Mouse (Mus musculus) ovary, adult 18-20 months (tissue): ENCODE measurements around the gene Btn2a2.

Experiments
- DNase-seq: peaks from one replicate; pipeline ENCODE4 v3.0.0; 2022; ENCODE audit warnings: low spot score, mixed read lengths

Btn2a2 gene

DNA sequence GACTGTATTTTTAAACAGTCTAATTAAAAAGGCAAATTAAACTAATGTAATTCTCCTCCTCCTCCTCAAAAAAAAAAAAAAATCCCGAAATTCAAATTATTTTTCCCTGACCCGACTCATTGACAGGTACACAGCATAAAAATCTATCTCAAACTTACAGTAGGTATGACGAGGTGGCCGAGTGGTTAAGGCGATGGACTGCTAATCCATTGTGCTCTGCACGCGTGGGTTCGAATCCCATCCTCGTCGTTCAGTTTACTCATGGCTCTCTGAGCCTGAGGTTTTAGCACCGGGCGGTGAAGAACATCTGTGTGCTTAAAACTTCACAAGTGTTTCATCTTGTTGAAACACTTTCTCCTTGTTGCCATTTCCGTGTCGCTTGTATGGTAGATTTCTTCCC lies 33.0 kb upstream of the Btn2a2 start:
- DNase-seq = peak; percentile 51

DNA sequence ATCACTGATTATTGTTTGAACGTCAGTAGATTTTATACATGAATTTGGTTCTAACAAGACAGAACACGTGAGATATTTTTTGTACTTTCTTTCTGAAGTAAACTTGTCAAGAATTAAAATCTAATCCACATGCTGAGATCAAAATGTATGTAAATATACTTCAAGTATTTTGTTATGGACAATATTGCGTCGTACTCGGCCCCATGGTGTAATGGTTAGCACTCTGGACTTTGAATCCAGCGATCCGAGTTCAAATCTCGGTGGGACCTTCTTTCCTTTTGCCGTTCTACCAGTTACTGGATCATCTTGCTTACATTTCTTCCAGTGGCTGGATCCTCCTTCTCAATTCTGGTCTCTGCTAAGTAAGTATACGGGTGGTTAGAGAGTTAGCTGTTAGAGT lies 30.8 kb upstream of the Btn2a2 start:
- peak; percentile 53 for DNase-seq

DNA sequence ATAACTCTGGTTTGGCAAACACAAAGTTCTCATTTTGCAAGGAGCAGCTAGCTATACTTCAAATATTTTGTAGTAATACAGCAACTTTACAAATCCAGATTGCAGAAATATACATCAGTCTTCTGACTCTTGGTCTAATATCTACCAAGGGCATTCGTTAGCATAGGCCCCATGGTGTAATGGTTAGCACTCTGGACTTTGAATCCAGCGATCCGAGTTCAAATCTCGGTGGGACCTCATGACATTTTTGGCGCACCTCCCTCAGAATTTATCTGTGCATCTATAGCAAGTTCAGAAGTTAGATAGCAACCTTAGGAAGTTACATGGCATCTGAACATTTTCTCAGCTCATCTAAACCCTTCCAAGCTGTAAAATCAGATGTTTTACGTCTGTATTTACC lies 30.2 kb upstream of the Btn2a2 start:
- peak; percentile 40 for DNase-seq

DNA sequence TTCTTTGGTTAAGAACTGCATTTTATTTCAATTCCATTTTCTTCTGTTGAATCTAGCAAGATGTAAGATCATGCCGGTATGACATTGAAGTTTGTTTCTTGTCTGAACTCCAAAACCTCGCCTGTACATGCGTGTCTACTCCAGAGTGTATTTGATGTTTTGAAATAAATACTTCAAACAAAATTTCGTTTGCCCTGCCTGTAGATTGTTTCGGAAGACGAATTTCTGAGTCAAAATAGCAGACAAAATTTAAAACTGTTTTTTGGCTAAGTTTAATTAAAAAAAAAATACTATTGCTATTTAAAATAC lies 29.6 kb upstream of the Btn2a2 start:
- DNase-seq = no peak

DNA sequence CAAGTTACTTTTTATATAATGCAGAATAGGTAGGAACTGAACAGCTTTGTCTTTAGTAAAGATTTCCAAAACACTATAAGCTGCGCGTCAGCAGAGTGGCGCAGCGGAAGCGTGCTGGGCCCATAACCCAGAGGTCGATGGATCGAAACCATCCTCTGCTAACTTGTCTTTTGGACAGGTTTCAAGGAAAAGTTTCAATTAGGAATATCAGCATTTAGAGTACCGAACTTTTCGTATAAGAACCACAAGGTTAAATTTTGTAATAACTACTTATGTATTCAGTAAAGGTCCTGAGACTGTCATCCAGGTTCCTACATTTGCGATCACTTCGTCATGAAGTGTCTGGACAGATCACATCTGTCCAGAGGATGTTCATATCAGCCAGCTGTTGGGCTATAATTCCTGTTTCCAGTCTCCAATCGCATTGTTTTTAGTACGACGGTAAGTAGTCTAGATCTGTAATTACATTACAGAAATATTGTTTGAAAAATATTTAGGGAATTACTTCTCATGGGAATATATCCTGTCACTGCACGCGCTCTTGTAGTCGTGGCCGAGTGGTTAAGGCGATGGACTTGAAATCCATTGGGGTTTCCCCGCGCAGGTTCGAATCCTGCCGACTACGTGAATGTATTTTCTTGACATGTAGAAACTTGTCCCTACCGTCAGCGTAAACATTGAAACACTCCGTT lies 29.1 kb upstream of the Btn2a2 start:
- peak; percentile 72 for DNase-seq

DNA sequence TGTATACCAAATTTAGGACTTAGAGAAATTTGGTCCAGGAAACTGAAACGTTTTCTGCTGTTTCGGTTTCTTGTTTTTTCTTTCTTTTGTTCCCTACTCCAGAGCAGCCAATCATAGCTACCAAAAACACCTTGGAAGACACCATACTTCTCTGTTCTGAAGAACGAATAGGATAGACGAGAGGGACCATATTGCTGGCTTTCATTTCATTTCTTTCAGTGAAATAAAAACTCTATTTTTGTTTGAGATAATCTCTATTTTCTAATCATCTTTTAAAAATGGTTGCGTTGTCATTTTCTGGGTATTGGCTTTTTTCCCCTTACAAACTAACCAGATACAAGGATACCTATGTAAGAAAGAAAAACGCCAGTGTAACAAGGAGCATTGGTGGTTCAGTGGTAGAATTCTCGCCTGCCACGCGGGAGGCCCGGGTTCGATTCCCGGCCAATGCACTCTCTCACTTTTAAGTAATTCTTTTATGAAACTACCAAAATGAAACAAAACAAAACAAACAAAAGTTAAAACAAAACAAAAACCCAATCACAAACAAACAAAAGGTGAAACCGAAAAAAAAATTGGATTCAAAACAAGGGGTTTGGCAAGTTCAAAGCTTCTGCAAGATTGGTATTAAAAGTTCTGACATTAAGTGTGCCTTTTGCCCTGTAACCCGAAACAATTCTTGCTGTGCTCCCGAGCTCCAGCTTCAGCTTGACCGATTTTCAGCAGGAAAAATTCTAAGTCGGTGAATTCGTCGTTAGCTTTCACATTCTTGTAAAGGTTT lies 28.4 kb upstream of the Btn2a2 start:
- no peak for DNase-seq

DNA sequence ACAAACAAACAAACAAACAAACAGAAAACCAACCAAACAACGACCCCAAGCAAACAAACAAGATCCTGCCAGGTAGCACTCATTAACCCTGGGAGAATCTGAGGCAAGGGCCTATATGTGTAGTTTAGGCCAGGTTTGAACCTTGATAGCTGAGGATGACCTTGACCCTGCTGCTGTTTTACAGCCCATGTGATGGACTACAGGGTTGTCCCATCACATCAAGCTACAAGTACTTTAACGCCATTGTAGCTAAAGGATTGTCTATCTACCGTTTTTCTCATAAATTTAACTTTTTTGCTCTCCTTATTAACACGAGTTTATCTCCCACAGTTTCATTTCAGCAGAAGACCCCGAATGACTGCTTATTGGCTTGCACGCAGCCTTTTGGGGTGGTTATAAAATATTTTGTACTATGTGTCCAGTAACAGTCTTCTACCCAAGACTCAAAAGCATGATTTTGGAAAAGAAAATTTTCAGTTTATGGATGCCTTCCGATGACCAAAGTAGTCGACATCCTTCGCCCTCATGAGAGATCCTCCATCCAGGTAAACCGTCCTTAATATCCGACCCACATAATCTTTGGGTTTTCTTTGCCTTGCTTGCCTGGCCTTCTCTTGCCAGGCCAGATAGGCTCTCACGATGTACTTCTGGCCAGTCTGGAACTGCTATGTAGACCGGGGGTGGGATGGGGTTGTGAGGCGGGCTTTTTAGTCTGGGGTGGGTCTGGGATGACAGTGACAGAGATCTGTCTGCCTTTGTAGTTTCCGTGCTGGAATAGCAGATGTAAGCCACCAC lies 27.4 kb upstream of the Btn2a2 start:
- DNase-seq = no peak

DNA sequence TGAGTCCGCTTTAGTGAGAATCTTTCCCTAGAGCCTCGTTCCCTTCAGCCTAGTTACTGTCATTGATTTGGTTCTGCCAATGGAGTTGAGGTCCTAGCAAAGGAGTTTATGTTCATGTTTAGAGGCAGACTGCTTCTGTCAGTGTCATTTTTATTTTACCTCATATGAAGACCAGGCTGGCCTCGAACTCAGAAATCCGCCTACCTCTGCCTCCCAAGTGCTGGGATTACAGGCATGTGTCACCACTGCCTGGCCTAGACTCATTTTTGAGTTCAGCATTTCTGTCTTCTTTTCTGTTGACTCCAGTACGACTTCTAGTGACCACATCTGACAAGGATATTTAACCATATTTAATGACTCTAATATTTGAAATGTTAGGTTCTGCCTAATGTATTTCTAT lies 26.6 kb upstream of the Btn2a2 start:
- DNase-seq = no peak

DNA sequence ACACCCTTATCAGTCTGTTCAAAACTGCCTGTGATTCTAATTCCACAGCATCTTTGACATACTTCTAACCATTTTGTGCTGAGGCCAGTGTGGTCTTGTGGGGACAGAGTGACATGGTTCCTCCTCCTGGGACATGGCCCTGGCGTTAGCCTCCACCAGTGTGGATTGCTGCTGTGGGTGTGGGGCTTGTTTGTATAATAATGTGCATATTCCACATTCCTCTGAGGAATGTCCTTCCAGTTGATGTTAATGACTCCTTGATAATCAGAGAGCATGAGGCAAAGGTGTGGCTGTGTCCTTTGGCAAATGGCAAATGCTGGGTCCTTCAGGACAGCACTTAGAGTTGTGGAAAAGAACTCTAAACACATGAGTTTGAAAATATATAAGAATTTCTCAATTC lies 24.9 kb upstream of the Btn2a2 start:
- no peak for DNase-seq

DNA sequence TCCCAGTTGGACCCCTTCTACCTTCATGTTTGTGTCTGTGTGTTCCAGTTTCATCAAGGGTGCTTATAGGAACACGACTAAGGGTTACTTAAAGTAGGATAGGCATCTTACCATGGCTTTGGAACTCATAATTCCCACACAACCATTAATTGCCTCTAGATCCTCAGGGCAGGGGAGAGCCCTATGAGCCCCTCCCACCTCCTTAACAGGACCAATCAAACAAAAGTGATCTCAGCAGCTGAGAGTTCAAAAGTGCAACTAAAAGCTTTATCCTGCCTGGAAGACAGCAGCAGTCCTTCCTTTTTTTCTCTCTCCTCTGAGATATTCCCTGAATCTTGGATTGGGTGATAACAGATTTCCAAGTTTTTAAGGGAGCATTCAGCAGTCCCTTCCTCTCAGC lies 21.5 kb upstream of the Btn2a2 start:
- no peak for DNase-seq

DNA sequence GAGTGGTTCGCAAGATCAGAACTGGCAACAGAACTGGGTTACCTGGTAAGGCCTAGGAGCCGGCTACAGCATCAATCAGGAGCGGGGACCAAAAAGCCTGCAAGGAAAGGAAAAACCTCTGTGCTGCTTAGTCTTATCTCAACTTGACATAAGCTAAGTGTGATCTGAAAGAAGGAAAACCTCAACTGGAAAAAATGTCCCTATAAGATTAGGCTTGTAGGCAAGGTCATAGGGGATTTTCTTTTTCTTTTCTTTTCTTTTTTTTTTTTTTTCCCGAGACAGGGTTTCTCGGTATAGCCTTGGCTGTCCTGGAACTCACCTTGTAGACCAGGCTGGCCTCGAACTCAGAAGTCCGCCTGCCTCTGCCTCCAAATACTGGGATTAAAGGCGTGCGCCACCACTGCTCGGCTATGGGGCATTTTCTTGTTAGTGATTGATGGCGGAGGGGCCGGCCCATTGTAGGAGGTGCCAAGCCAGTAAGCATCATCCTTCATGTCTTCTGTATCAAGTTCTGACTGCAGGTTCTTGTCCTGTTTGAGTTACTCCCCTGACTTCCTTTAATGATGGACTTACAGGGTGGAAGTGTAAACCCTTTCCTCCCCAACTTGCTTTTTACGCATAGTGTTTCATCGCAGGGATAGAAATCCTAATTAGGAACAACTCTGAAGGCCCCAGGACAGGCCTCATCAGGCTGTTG lies 18.3 kb upstream of the Btn2a2 start:
- DNase-seq = no peak

DNA sequence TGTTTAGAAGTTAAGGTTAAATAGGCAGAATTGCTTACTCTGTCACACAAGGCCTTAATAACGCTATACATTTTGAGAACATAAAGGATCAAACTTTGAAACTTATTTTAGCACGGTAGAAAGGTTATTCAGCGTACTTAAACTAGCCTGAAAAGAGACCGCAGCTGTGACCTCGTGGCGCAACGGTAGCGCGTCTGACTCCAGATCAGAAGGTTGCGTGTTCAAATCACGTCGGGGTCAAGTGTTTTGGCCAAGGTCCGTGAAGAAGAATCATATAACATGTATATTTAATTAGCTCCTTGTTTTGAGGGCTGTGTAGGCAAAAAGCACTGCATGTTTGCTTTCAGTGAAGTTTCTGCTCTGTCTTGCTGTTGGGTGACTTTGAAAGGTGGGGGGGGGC lies 17.7 kb upstream of the Btn2a2 start:
- no peak for DNase-seq

DNA sequence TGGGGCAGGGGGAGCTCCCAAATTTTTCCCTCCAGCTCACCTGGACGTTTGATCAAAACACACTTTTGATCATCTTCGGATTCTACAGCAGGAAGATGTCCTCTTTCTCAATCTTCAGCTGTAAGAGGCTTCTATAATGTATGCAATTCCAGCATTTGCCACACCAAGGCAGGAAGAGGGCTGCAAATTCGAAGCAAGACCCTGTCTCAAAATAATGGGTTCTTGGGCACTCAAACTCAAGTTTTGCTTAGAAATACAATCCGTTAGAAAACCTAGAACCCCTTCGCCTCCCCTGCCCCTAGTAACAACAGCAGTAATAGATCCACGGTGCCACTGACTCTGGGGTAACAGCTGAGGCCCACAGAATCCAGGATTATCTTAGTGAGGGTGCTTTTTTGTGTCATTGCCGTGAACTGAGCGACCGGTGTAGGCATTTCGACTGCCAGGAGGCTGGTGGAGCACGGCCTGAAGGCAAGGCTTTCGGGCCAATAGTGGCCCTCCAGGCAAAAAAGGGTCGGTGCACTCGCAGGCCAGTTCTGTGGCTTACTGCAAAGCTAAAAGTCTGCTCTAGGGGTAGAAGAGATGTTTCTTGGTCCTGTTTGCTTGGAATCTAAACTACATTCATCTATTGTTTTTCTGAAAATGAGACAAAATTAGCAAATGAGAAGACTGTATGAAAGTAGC lies 17.1 kb upstream of the Btn2a2 start:
- DNase-seq = no peak

DNA sequence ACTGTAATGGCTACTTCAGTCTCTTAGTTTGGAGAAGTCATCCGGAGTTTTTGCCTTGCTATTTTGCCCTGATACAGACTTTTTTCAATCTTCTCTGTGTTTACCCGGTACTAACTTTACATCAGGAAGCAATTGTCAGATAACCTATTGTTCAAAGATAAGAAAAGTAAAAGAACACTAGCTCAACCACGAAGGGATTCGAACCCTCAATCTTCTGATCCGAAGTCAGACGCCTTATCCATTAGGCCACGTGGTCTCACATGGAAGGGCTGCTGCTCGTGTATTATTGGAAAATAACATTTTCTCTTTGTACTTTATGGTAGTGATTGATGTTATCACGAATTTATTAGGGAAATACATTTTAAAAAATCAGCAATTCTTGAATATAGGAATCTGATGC lies 15.1 kb upstream of the Btn2a2 start:
- no peak for DNase-seq

DNA sequence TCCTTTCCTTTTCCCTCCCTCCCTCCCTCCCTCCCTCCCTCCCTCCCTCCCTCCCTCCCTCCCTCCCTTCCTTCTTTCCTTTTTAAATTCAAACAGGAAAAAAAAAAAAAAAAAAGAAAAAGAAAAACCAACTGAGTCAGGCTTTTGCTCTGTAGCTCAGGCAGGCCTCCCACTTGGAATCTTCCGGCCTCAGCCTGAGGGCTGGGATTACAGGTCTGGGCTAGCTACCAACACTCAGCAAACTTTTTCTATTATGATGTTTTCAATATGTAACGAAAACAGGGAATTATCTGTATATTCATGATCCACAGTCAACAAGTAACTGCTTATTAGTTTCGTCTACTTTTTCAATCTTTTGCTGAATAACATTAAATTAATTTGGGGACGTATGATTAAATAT lies 14.3 kb upstream of the Btn2a2 start:
- no peak for DNase-seq

DNA sequence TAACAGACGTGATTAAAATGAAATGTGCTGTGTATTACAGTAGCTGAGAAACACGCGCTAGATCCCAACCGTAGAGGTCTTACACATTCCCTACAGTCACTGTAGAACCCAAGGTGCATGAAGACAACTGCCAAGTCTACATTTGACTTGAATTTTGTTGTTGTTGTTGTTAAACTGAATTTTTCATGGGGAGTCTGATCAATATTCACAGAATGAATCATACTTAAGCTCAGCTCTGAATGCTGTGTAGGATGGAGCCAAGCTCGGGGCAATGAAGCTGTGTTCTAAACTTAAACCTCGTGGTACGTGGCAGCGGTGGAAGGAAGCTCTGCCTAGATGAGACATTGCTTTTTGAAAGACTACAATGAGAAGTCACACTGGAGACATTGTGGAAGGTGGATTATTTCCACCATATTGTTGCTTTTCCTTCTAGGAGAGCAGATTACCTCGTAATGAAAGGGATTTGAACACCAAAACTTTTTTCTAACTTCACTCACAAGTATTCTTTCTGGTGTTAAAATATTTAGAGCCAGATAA lies 13.4 kb upstream of the Btn2a2 start:
- DNase-seq = no peak

DNA sequence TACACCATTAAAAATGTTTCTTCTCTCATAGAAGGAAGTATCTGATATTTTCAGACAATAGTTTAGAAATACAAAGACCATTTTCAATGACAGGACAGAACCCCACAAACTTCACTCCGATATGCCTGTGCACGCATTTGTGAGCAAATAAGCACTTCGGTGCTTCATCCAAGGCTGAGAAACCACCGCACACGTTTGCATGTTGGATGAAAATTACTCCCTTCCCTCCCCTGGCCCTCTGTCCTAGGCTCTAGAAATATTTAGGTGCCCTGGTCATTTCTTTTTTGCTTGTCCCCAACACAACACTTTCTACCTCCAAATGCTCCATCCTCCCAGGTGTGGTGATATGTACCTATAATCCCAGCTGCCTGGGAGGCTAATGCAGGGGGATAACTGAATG lies 12.9 kb upstream of the Btn2a2 start:
- DNase-seq = no peak

DNA sequence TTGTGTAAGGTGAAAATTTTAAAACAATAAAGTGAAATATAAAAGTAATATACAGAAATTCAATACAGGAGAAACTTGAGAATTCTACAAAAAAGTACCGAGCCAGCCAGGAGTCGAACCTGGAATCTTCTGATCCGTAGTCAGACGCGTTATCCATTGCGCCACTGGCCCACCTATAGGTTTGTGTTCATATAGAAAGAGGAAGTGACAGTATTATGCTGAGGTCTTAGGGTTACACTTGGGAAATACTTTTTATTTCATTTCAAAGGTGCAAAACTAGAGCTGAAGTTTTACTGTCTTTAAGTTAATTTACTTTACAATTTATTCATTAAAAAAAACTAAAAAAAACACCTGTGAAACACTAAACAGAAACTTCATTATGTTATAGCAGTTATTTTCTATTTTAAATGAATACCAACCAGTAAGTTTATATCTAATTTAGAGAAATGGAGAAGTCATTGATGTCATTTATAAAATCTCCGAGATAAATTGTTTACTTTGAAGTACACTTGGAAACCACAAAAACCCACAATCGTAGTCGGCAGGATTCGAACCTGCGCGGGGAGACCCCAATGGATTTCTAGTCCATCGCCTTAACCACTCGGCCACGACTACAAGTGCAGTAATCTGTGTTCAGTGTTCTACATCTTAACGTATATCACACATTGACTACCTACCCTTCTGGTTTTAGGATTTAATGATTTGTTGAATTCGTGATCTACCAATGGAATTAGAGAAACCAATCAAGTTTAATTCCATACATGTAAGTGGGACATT lies 12.0 kb upstream of the Btn2a2 start:
- no peak for DNase-seq

DNA sequence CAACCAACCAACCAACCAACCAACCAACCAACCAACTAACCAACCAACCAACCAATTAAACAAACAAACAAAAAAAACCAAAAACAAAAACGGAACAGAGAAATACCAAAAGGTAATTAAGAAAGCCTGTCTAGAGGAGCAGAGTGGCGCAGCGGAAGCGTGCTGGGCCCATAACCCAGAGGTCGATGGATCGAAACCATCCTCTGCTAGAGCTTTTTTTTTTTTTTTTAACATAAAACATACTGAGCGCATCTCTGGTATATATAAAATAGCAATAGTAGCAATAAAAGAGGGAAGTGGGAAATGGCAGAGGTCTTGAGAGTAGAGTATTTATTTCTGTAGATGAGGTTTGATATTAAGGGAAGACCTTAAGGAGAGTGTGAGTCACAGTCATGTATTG lies 11.3 kb upstream of the Btn2a2 start:
- DNase-seq = no peak

DNA sequence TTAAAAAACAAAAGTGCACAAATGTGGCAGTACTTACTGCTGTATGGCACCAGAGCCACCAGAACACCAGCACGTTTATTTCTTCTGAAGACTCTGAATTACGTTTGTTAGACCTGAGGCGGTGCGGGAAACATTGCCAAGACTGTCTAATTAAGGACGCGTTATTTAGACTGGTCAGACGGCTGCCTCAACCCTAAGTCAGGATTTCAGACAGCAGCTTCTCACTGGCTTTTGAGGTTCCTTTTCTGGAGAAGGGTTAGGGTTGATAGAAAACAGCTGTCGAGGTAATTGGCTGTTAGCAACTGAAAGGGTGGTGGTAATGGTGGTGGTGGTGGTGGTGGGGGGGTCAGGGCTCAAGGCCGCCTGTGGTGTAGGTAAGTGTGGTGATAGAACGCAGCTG lies 10.0 kb upstream of the Btn2a2 start:
- DNase-seq = no peak
